In the genomic region with DNA sequence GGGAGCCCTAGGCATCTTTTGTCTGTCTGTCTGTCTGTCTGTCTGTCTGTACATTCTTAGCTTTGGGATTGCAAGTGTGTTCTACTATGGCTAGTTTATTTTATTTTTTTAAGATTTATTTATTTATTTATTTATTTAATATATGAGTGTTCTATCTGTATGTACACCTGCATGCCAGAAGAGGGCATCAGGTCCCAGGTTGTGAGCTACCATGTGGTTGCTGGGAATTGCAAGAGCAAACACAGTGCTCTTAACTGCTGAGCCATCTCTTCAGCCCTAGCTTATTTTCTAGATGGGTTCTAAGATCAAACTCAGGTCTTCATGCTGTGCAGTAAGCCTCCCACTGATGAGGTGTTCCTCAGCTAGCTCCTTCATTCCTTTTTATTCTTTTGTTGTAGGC, we compare ENCODE assay signal across 12 mouse cellular contexts. TPM values are rescaled to one million over a fixed set of nuclear protein-coding genes. Genes with fewer than 3 reads are reported as not detected.
DNase-seq lines count a peak whose midpoint lies in the region; ATAC-seq and TF ChIP-seq lines count a peak whose summit lies in the region.
"Had no signal": no experiment of that assay in that cellular context is flagged by ENCODE, and none has a peak within 500 bp of the region (broad histone marks: within the 10 kb centered on the region; RNA-seq: fewer than 3 reads in every experiment).

No protein-coding gene starts in this region.

- no peaks in the 10 kb centered on the region for H3K9me3 ChIP-seq in kidney, embryonic 15.5 days (replicated peaks)
- no peaks in the 10 kb centered on the region for H3K9me3 ChIP-seq in limb, embryonic 10.5 days (replicated peaks)
- H3K9me3 ChIP-seq: limb, embryonic 13.5 days had no signal

- peak; percentile 57 for TF ChIP-seq CTCF in cerebellum, adult 2 months (IDR thresholded peaks at IDR 0.05; ENCODE audit: borderline replicate concordance, insufficient read depth, low read depth, low read length)
- TF ChIP-seq CTCF in brain, embryonic 14.5 days (IDR thresholded peaks at IDR 0.05; ENCODE audit: borderline replicate concordance, extremely low read depth, insufficient read depth, insufficient read length), result peak; percentile 39; the same call in 1 of the 2 replicates

- peaks cover 38% of the 10 kb centered on the region for H3K36me3 ChIP-seq in kidney, embryonic 15.5 days
- peaks cover 89% of the 10 kb centered on the region for H3K36me3 ChIP-seq in limb, embryonic 10.5 days

- no peak overlapping the region for H3K4me2 ChIP-seq in kidney, embryonic 15.5 days
- H3K4me2 ChIP-seq: limb, embryonic 13.5 days had no signal

- peak in 1 of 2 experiments; percentile 41 for DNase-seq in cerebellum, adult 2 months
- DNase-seq in cerebellum, postnatal 36 days, result no peak
- peak; percentile 49 for DNase-seq in kidney, postnatal 14 days
- DNase-seq in 3T3-L1 (ENCODE audit: low read depth, low spot score), result peak; percentile 71
- peak; percentile 79 for DNase-seq in brain, embryonic 14.5 days (ENCODE audit: low read depth)
- DNase-seq in limb, embryonic 10.5 days (ENCODE audit: low spot score), result no peak
- no peak for DNase-seq in layer of hippocampus, adult 11-12 months (ENCODE audit: low spot score)
- DNase-seq: adrenal gland, postnatal 14 days; kidney, adult 8-10 months; spleen, adult 18-20 months had no signal

- H3K4me3 ChIP-seq in cerebellum, adult 2 months (replicated peaks; ENCODE audit: insufficient read depth, low read depth, low read length), result no peak overlapping the region
- H3K4me3 ChIP-seq in kidney, embryonic 15.5 days (replicated peaks), result no peak overlapping the region
- no peak overlapping the region for H3K4me3 ChIP-seq in limb, embryonic 10.5 days
- H3K4me3 ChIP-seq: limb, embryonic 13.5 days had no signal

- H3K4me1 ChIP-seq in cerebellum, adult 2 months (ENCODE audit: control insufficient read depth, insufficient read depth, low read length), result peaks cover 3% of the 10 kb centered on the region
- peaks cover 32% of the 10 kb centered on the region for H3K4me1 ChIP-seq in kidney, embryonic 15.5 days
- 0 out of 2 replicates have a peak, but pooled peaks cover under 1% of the 10 kb centered on the region for H3K4me1 ChIP-seq in limb, embryonic 10.5 days

- no peak for TF ChIP-seq POLR2A in cerebellum, adult 2 months (IDR thresholded peaks at IDR 0.05; ENCODE audit: borderline replicate concordance, insufficient read depth, low read length)
- TF ChIP-seq POLR2A in brain, embryonic 14.5 days (IDR thresholded peaks at IDR 0.05; ENCODE audit: borderline replicate concordance, extremely low read depth, insufficient read depth, insufficient read length, poor library complexity, severe bottlenecking), result no peak

- H3K27ac ChIP-seq in cerebellum, adult 2 months (ENCODE audit: insufficient read depth, low read length), result no peak overlapping the region
- H3K27ac ChIP-seq in kidney, embryonic 15.5 days, result no peak overlapping the region
- H3K27ac ChIP-seq in limb, embryonic 10.5 days, result no peak overlapping the region
- H3K27ac ChIP-seq: limb, embryonic 13.5 days had no signal

- ATAC-seq in kidney, embryonic 15.5 days (replicated peaks; ENCODE audit: low FRiP score), result no peak

- H3K27me3 ChIP-seq in cerebellum, adult 2 months (ENCODE audit: control insufficient read depth, insufficient read depth, low read length), result no peaks in the 10 kb centered on the region
- H3K27me3 ChIP-seq in kidney, embryonic 15.5 days, result no peaks in the 10 kb centered on the region
- H3K27me3 ChIP-seq in limb, embryonic 10.5 days (ENCODE audit: low read depth, poor library complexity, severe bottlenecking), result no peaks in the 10 kb centered on the region
- H3K27me3 ChIP-seq: limb, embryonic 13.5 days had no signal

- H3K9ac ChIP-seq in kidney, embryonic 15.5 days, result no peak overlapping the region
- H3K9ac ChIP-seq: limb, embryonic 13.5 days had no signal

RNA-seq across cellular contexts. Expression of gene Iffo1, which starts 9.5 kb away (rescaled TPM):
- 95.4 and 96.0 TPM in 2 replicates for polyA plus RNA-seq in cerebellum, adult 2 months (2012; rRNA removed)
- polyA plus RNA-seq in kidney, embryonic 15.5 days (2015; fragmentation: Nextera tagmentation; extraction: Ambion mirVana), result 9.6 and 10.4 TPM in 2 replicates
- 29.9 TPM in 2 replicates for polyA plus RNA-seq in brain, embryonic 14.5 days (2012; rRNA removed)
- polyA plus RNA-seq in limb, embryonic 10.5 days (2016; fragmentation: Nextera tagmentation; extraction: Ambion mirVana), result 10.9 and 15.5 TPM in 2 replicates

RNA-seq across cellular contexts. Expression of gene Gapdh, which starts 11.7 kb away (rescaled TPM):
- 5,061 and 5,782 TPM in 2 replicates for polyA plus RNA-seq in cerebellum, adult 2 months (2012; rRNA removed)
- 2,116 and 2,124 TPM in 2 replicates for polyA plus RNA-seq in kidney, embryonic 15.5 days (2015; fragmentation: Nextera tagmentation; extraction: Ambion mirVana)
- polyA plus RNA-seq in brain, embryonic 14.5 days (2012; rRNA removed), result 2,343 and 3,527 TPM in 2 replicates
- 2,585 and 3,112 TPM in 2 replicates for polyA plus RNA-seq in limb, embryonic 10.5 days (2016; fragmentation: Nextera tagmentation; extraction: Ambion mirVana)

RNA-seq across cellular contexts. Expression of gene Nop2, which starts 22.8 kb away (rescaled TPM):
- 24.5 and 24.9 TPM in 2 replicates for polyA plus RNA-seq in cerebellum, adult 2 months (2012; rRNA removed)
- polyA plus RNA-seq in kidney, embryonic 15.5 days (2015; fragmentation: Nextera tagmentation; extraction: Ambion mirVana), result 65.0 and 69.0 TPM in 2 replicates
- 32.6 and 34.6 TPM in 2 replicates for polyA plus RNA-seq in brain, embryonic 14.5 days (2012; rRNA removed)
- polyA plus RNA-seq in limb, embryonic 10.5 days (2016; fragmentation: Nextera tagmentation; extraction: Ambion mirVana), result 94.6 and 119 TPM in 2 replicates

RNA-seq across cellular contexts. Expression of gene Ncapd2, which starts 37.0 kb away (rescaled TPM):
- polyA plus RNA-seq in cerebellum, adult 2 months (2012; rRNA removed), result 80.8 and 85.4 TPM in 2 replicates
- 141 and 151 TPM in 2 replicates for polyA plus RNA-seq in kidney, embryonic 15.5 days (2015; fragmentation: Nextera tagmentation; extraction: Ambion mirVana)
- polyA plus RNA-seq in brain, embryonic 14.5 days (2012; rRNA removed), result 169 and 213 TPM in 2 replicates
- polyA plus RNA-seq in limb, embryonic 10.5 days (2016; fragmentation: Nextera tagmentation; extraction: Ambion mirVana), result 285 and 288 TPM in 2 replicates

RNA-seq across cellular contexts. Expression of gene Mrpl51, which starts 37.1 kb away (rescaled TPM):
- polyA plus RNA-seq in cerebellum, adult 2 months (2012; rRNA removed), result 61.6 and 70.4 TPM in 2 replicates
- 220 and 238 TPM in 2 replicates for polyA plus RNA-seq in kidney, embryonic 15.5 days (2015; fragmentation: Nextera tagmentation; extraction: Ambion mirVana)
- 48.9 and 54.4 TPM in 2 replicates for polyA plus RNA-seq in brain, embryonic 14.5 days (2012; rRNA removed)
- polyA plus RNA-seq in limb, embryonic 10.5 days (2016; fragmentation: Nextera tagmentation; extraction: Ambion mirVana), result 213 and 231 TPM in 2 replicates

Comparison
In these comparisons a context has a peak if more than half of its experiments do, and no peak if none do; other contexts are left out.
1. DNase-seq: peak in kidney, postnatal 14 days (single experiment), 3T3-L1 (single experiment) and brain, embryonic 14.5 days (single experiment); none in cerebellum, postnatal 36 days (0 of 2), limb, embryonic 10.5 days (single experiment) and layer of hippocampus, adult 11-12 months (single experiment).